Mouse (Mus musculus) duodenum, adult 2 months (tissue): ENCODE measurements around the gene Btnl4. TPM values are rescaled to one million over a fixed set of nuclear protein-coding genes. Genes with fewer than 3 reads are reported as not detected.

ENCODE experiments used
- polyA plus RNA-seq: library from polyadenylated mRNA; depleted of rRNA; stranded (reverse); fragments of >200 nt; gene quantifications from 2 replicates; pipeline ENCODE4 v1.2.3, GENCODE M21; 2012; ENCODE audit warnings: low replicate concordance; rRNA removed

The Btnl4 gene
- polyA plus RNA-seq = 24.7 and 37.1 TPM in 2 replicates

GRCm38 (mm10) chr17:34477238-34478013 lies at the start of gene Btnl4:
Gene Btnl4, minus strand, starts transcription at chr17:34477318.

GRCm38 (mm10) chr17:34517252-34517651 lies 40.1 kb upstream of the Btnl4 start, which contains the start of gene Btnl6:
Gene Btnl6, minus strand, starts transcription at chr17:34517352.

Other genes starting within 250 kb of the Btnl4 start
- gene H2-Ob, start 238.4 kb downstream of the Btnl4 start, polyA plus RNA-seq = 1.6 and 6.7 TPM in 2 replicates
- 523 and 3,902 TPM in 2 replicates for gene H2-Ab1, start 219.6 kb downstream of the Btnl4 start, polyA plus RNA-seq
- gene H2-Aa, start 189.5 kb downstream of the Btnl4 start, polyA plus RNA-seq = 132 and 571 TPM in 2 replicates
- gene H2-Eb1, start 171.5 kb downstream of the Btnl4 start, polyA plus RNA-seq = 83.1 and 303 TPM in 2 replicates
- gene H2-Eb2, start 151.7 kb downstream of the Btnl4 start, polyA plus RNA-seq = 0.15 and 0.18 TPM in 2 replicates
- gene Btnl2, start 122.5 kb downstream of the Btnl4 start, polyA plus RNA-seq = 71.0 and 85.2 TPM in 2 replicates
- 72.9 and 155 TPM in 2 replicates for gene Btnl1, start 100.2 kb downstream of the Btnl4 start, polyA plus RNA-seq
- 0.07 and 0.15 TPM in 2 replicates for gene BC051142, start 78.5 kb downstream of the Btnl4 start, polyA plus RNA-seq
- 36.6 and 66.8 TPM in 2 replicates for gene Btnl6, start 40.0 kb upstream of the Btnl4 start, polyA plus RNA-seq
- gene Notch4, start 87.0 kb upstream of the Btnl4 start, polyA plus RNA-seq = 14.4 and 26.1 TPM in 2 replicates
- gene Gpsm3, start 112.5 kb upstream of the Btnl4 start, polyA plus RNA-seq = 6.9 and 13.4 TPM in 2 replicates
- 30.5 and 44.4 TPM in 2 replicates for gene Pbx2, start 113.9 kb upstream of the Btnl4 start, polyA plus RNA-seq
- gene Ager, start 120.5 kb upstream of the Btnl4 start, polyA plus RNA-seq = 1.5 and 1.9 TPM in 2 replicates
- gene Rnf5, start 126.4 kb upstream of the Btnl4 start, polyA plus RNA-seq = 133 and 182 TPM in 2 replicates
- gene Agpat1, start 126.9 kb upstream of the Btnl4 start, polyA plus RNA-seq = 355 and 550 TPM in 2 replicates
- 1.4 and 2.1 TPM in 2 replicates for gene Egfl8, start 138.7 kb upstream of the Btnl4 start, polyA plus RNA-seq
- gene Ppt2, start 151.2 kb upstream of the Btnl4 start, polyA plus RNA-seq = 25.9 and 43.4 TPM in 2 replicates
- 7.7 and 10.5 TPM in 2 replicates for gene Prrt1, start 152.2 kb upstream of the Btnl4 start, polyA plus RNA-seq
- 1.8 and 2.4 TPM in 2 replicates for gene Fkbpl, start 167.4 kb upstream of the Btnl4 start, polyA plus RNA-seq
- gene Atf6b, start 169.8 kb upstream of the Btnl4 start, polyA plus RNA-seq = 67.2 and 71.2 TPM in 2 replicates
- 10.1 and 15.3 TPM in 2 replicates for gene Tnxb, start 193.2 kb upstream of the Btnl4 start, polyA plus RNA-seq